In genomic region chr5:119167718-119168117, GRCm38 (mm10) we compare ENCODE assay signal across 9 mouse cellular contexts.
A peak's percentile ranks its signal among the peaks of the same experiment; 100 is the strongest.
DNase-seq lines count a peak whose midpoint lies in the region; ATAC-seq lines count a peak whose summit lies in the region.
"Had no signal": no experiment of that assay in that cellular context is flagged by ENCODE, and none has a peak within 500 bp of the region (broad histone marks: within the 10 kb centered on the region; RNA-seq: fewer than 3 reads in every experiment).

No protein-coding gene starts in this region.

- no peaks in the 10 kb centered on the region for H3K36me3 ChIP-seq in embryonic facial prominence, embryonic 14.5 days (ENCODE audit: control insufficient read depth, insufficient read depth, low read length)
- H3K36me3 ChIP-seq: midbrain, embryonic 12.5 days had no signal

- no peak overlapping the region for H3K4me3 ChIP-seq in embryonic facial prominence, embryonic 14.5 days (ENCODE audit: low read depth, low read length)
- H3K4me3 ChIP-seq: midbrain, embryonic 12.5 days had no signal

- DNase-seq in cerebellum, adult 11 months: peak; percentile 9
- DNase-seq in Muller cell, postnatal 12 days (ENCODE audit: inconsistent ontology term): peak; percentile 96
- peak; percentile 91 for DNase-seq in embryonic facial prominence, embryonic 14.5 days (ENCODE audit: low spot score)
- DNase-seq in heart, postnatal 36 days: peak; percentile 75 to 79
- peak; percentile 74 to 95 for DNase-seq in left cerebral cortex, postnatal 25 days (ENCODE audit: low spot score in 2 of 2)
- peak; percentile 80 to 84 for DNase-seq in right cerebral cortex, postnatal 36 days (ENCODE audit: low spot score in 2 of 2)
- DNase-seq in thymus, postnatal 4 days: no peak

- H3K9ac ChIP-seq in embryonic facial prominence, embryonic 14.5 days (ENCODE audit: low read depth, low read length): no peak overlapping the region
- H3K9ac ChIP-seq: midbrain, embryonic 12.5 days had no signal

- intact Hi-C loops in heart, postnatal 36 days (cut with DNase I): no loop called here
- intact Hi-C loops in left cerebral cortex, postnatal 25 days (cut with DNase I): loop anchor here (5.0 kb wide), 1 partner anchor 80 kb away; no protein-coding TSS in a partner anchor

- peak overlapping the region; percentile 7; the same call in 1 of the 2 replicates for H3K4me2 ChIP-seq in embryonic facial prominence, embryonic 14.5 days (ENCODE audit: low read depth, low read length)
- H3K4me2 ChIP-seq: midbrain, embryonic 12.5 days had no signal

- no peak for ATAC-seq in cerebellum, adult (ENCODE audit: insufficient number of reproducible peaks, low FRiP score, low TSS enrichment)
- peak; percentile 85 for ATAC-seq in embryonic facial prominence, embryonic 14.5 days (ENCODE audit: low read depth)

- H3K27ac ChIP-seq in embryonic facial prominence, embryonic 14.5 days (replicated peaks; ENCODE audit: low read depth, low read length): no peak overlapping the region; the same call in 1 of the 2 replicates
- H3K27ac ChIP-seq: midbrain, embryonic 12.5 days had no signal

- no peaks in the 10 kb centered on the region for H3K4me1 ChIP-seq in embryonic facial prominence, embryonic 14.5 days (ENCODE audit: control insufficient read depth, insufficient read depth, low read length)
- H3K4me1 ChIP-seq: midbrain, embryonic 12.5 days had no signal

- no peaks in the 10 kb centered on the region for H3K9me3 ChIP-seq in embryonic facial prominence, embryonic 14.5 days (ENCODE audit: control insufficient read depth, low read length)
- H3K9me3 ChIP-seq: midbrain, embryonic 12.5 days had no signal

- 56% methylated on average over 17 of the region's 17 CpGs for WGBS in embryonic facial prominence, embryonic 14.5 days

- no peaks in the 10 kb centered on the region for H3K27me3 ChIP-seq in embryonic facial prominence, embryonic 14.5 days (replicated peaks; ENCODE audit: control insufficient read depth, insufficient read depth, low read length)
- H3K27me3 ChIP-seq: midbrain, embryonic 12.5 days had no signal
